Mouse (Mus musculus) heart, embryonic 11.5 days (tissue): ENCODE data around the gene Amz1. TPM values are rescaled to one million over a fixed set of nuclear protein-coding genes. Genes with fewer than 3 reads are reported as not detected.

Experiments used
- ATAC-seq: fragments of 200-750 bp; cut with Nextera tagmentation; replicated peaks from 2 replicates; pipeline ENCODE4 v1.8.0; 2017; ENCODE audit warnings: moderate library complexity; ENCODE audit not compliant: insufficient number of reproducible peaks, low FRiP score, low TSS enrichment
- H3K27ac ChIP-seq: fragments of 300-500 bp; sonication (generic); 2 replicates; pipeline ENCODE4 v1.5.1; 2014; ENCODE audit warnings: mild to moderate bottlenecking, low read depth, low read length
- H3K27me3 ChIP-seq: fragments of 300-500 bp; sonication (generic); 2 replicates; pipeline ENCODE4 v1.6.1; 2014; ENCODE audit warnings: mild to moderate bottlenecking, low read length, mixed read lengths; ENCODE audit not compliant: control insufficient read depth, insufficient read depth
- H3K36me3 ChIP-seq: fragments of 300-500 bp; sonication (generic); 2 replicates; pipeline ENCODE4 v1.6.1; 2014; ENCODE audit warnings: mild to moderate bottlenecking, low read length, moderate library complexity, mixed read lengths; ENCODE audit not compliant: control insufficient read depth, insufficient read depth
- H3K4me1 ChIP-seq: fragments of 300-500 bp; sonication (generic); 2 replicates; pipeline ENCODE4 v1.6.1; 2014; ENCODE audit warnings: low read length; ENCODE audit not compliant: control insufficient read depth, insufficient read depth
- H3K4me2 ChIP-seq: fragments of 300-500 bp; sonication (generic); 2 replicates; pipeline ENCODE4 v1.6.1; 2014; ENCODE audit warnings: mild to moderate bottlenecking, moderate library complexity
- H3K4me3 ChIP-seq: fragments of 300-500 bp; sonication (generic); 2 replicates; pipeline ENCODE4 v1.5.1; 2014; ENCODE audit warnings: low read depth, low read length
- H3K9ac ChIP-seq: fragments of 300-500 bp; sonication (generic); 2 replicates; pipeline ENCODE4 v1.6.1; 2014; ENCODE audit warnings: mild to moderate bottlenecking, low read depth, low read length, moderate library complexity
- H3K9me3 ChIP-seq: fragments of 300-500 bp; sonication (generic); replicated peaks from 2 replicates; pipeline ENCODE4 v1.6.1; 2016; ENCODE audit warnings: low read length; ENCODE audit not compliant: control insufficient read depth
- WGBS: fragments of 180-500 bp; shearing (Covaris S2); extraction: QIAGEN DNeasy Blood & Tissue Kit; methylation state at CpG from one replicate; pipeline ENCODE4 v1.1.7; 2014; ENCODE audit not compliant: insufficient replicate concordance; 5-methylcytosine and 5-hydroxymethylcytosine counted together
- polyA plus RNA-seq: library from polyadenylated mRNA; unstranded; fragments of >200 nt; fragmentation: Nextera tagmentation; extraction: Ambion mirVana; gene quantifications from 2 replicates; pipeline ENCODE4 v1.2.1, GENCODE M21; 2014

Amz1 gene
- polyA plus RNA-seq, 1 experiment from 2014 or later = 0.69 TPM

GRCm38 (mm10) chr5:140795176-140795575, 71.2 kb downstream of the Amz1 start:
- 6% methylated on average over 2 of the region's 2 CpGs for WGBS
- Histone ChIP-seq H3K36me3 (no peaks in the 10 kb centered on the region), H3K4me2 (no peak overlapping the region), H3K9ac (0 out of 2 replicates have a peak overlapping the region, but pooled peaks have one; percentile 34), H3K4me1 (peaks cover 62% of the 10 kb centered on the region), H3K27me3 (no peaks in the 10 kb centered on the region), H3K9me3 (no peaks in the 10 kb centered on the region), H3K4me3 (no peak overlapping the region), H3K27ac (peak overlapping the region; percentile 77)
- ATAC-seq = no peak

DNA sequence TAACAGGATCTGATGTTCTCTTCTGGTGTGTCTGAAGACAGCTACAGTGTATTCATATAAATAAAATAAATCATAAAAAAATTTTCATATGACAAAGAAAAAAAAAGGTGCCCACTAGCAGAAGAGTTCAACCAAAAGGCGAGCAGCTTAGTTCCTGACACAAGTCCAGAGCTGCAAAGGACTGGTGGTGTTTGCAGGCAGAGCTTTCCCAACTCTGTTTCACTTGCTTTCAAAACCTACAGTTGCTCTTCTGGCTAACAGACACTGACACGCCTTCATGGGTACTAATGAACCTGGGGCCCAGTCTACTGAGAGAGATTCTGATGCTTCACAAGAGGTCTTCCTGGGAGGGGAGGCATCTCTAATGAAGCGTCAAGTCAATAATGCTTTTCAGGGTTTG, 72.1 kb downstream of the Amz1 start:
- Histone ChIP-seq H3K4me2 (no peak overlapping the region), H3K36me3 (no peaks in the 10 kb centered on the region), H3K4me1 (peaks cover 57% of the 10 kb centered on the region), H3K27me3 (no peaks in the 10 kb centered on the region), H3K27ac (no peak overlapping the region), H3K4me3 (no peak overlapping the region), H3K9me3 (no peaks in the 10 kb centered on the region), H3K9ac (no peak overlapping the region)
- WGBS = 74% methylated on average over 3 of the region's 3 CpGs
- no peak for ATAC-seq

- peak overlapping the region; percentile 51 for H3K4me2 ChIP-seq
- H3K36me3 ChIP-seq = no peaks in the 10 kb centered on the region
- peak overlapping the region; percentile 66 for H3K27ac ChIP-seq
- peaks cover 43% of the 10 kb centered on the region for H3K4me1 ChIP-seq
- no peak overlapping the region for H3K4me3 ChIP-seq
- H3K9me3 ChIP-seq = no peaks in the 10 kb centered on the region
- H3K9ac ChIP-seq = peak overlapping the region; percentile 52; the same call in 1 of the 2 replicates
- no peak for ATAC-seq
- 47% methylated on average over 7 of the region's 7 CpGs for WGBS
- H3K27me3 ChIP-seq = no peaks in the 10 kb centered on the region
Measured at GRCm38 (mm10) chr5:140798158-140798557, 74.2 kb downstream of the Amz1 start.

GRCm38 (mm10) chr5:140798775-140799174, 74.8 kb downstream of the Amz1 start:
- H3K4me3 ChIP-seq = no peak overlapping the region
- no peak overlapping the region; the same call in 1 of the 2 replicates for H3K4me2 ChIP-seq
- no peaks in the 10 kb centered on the region for H3K9me3 ChIP-seq
- H3K27ac ChIP-seq = 0 out of 2 replicates have a peak overlapping the region, but pooled peaks have one; percentile 10
- H3K36me3 ChIP-seq = no peaks in the 10 kb centered on the region
- ATAC-seq = no peak
- H3K4me1 ChIP-seq = peaks cover 45% of the 10 kb centered on the region
- H3K9ac ChIP-seq = no peak overlapping the region
- WGBS = 38% methylated on average over 5 of the region's 5 CpGs
- H3K27me3 ChIP-seq = no peaks in the 10 kb centered on the region

DNA sequence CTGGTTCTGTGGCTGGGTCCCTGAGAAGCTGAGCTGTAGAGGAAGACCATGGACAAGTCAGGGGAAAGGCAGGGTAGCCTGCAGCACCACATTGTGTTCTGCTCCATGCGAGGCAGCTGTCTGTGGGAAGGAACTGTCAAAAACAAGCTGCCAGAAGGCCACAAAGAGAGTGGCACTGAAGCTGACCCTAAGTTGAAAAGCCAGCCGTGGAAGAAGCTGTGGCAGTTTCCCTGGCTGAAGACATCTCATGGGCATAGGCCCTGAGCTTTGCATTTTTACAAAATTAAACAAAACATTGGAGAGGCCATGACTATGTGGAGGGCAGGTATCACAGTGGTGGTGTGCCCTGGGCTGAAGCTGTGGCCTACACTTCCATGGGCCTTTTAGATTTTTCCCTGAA, 75.3 kb downstream of the Amz1 start:
- H3K4me1 ChIP-seq = peaks cover 45% of the 10 kb centered on the region
- no peak for ATAC-seq
- no peaks in the 10 kb centered on the region for H3K36me3 ChIP-seq
- H3K4me2 ChIP-seq = no peak overlapping the region
- 52% methylated on average over 2 of the region's 2 CpGs for WGBS
- H3K4me3 ChIP-seq = no peak overlapping the region
- no peaks in the 10 kb centered on the region for H3K9me3 ChIP-seq
- 0 out of 2 replicates have a peak overlapping the region, but pooled peaks have one; percentile 10 for H3K27ac ChIP-seq
- no peak overlapping the region for H3K9ac ChIP-seq
- H3K27me3 ChIP-seq = no peaks in the 10 kb centered on the region

DNA sequence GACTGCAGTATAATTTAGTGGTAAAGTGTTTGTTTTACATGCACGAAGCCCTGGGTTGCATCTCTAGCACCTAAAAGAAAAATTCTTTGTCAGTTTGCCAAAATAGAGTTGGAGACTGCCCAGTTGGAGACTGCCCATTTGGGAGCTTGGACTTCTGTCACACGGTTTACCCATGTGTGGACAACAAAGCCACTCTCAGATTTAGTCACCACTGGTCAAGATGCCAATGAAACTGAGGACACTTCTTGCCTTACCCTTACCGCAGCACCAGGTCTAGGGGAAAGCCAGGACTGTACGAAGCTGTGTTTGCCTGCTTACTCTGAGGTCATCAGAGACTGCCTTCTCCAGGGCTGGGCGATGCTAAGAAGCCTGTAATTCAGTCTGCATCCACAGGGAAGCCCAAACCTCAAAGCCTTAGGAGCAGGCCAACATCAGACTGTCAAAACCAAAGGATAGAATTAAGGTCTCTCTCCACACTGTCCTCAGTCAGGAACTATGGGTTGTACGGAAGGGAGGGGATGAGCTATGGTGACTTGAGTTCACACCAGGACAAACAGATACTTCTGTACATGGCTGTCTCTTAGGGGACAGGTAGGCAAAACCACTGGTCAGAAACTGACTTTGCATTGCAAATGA, 76.5 kb downstream of the Amz1 start:
- H3K4me3 ChIP-seq = no peak overlapping the region
- 83% methylated on average over 6 of the region's 6 CpGs for WGBS
- ATAC-seq = no peak
- H3K4me1 ChIP-seq = peaks cover 39% of the 10 kb centered on the region
- no peaks in the 10 kb centered on the region for H3K9me3 ChIP-seq
- no peaks in the 10 kb centered on the region for H3K27me3 ChIP-seq
- no peaks in the 10 kb centered on the region for H3K36me3 ChIP-seq
- no peak overlapping the region for H3K4me2 ChIP-seq
- no peak overlapping the region for H3K27ac ChIP-seq
- H3K9ac ChIP-seq = no peak overlapping the region

DNA sequence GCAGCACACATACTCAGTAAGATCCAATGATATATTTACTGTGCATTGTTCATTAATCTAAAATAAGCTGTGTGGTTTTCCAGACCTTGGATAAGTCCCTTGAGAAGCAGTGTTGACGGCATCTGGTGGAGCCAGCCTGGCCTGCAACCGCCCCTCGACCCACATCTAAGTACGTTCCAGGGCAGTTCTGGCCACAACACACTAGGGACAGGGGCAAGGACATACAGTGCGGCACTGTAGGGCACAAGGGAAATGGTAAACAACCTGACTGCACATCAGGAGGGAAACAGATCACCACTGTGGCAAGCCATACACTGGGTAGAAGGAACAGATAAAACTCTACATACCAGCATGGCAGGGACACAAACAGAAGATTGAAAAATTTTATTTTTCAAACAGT, 77.9 kb downstream of the Amz1 start:
- no peak overlapping the region for H3K4me2 ChIP-seq
- H3K4me1 ChIP-seq = peaks cover 40% of the 10 kb centered on the region
- WGBS = 79% methylated on average over 5 of the region's 5 CpGs
- H3K9me3 ChIP-seq = no peaks in the 10 kb centered on the region
- ATAC-seq = no peak
- no peaks in the 10 kb centered on the region for H3K27me3 ChIP-seq
- no peak overlapping the region for H3K9ac ChIP-seq
- H3K36me3 ChIP-seq = no peaks in the 10 kb centered on the region
- no peak overlapping the region for H3K27ac ChIP-seq
- no peak overlapping the region for H3K4me3 ChIP-seq

- no peak for ATAC-seq
- H3K27me3 ChIP-seq = no peaks in the 10 kb centered on the region
- H3K9me3 ChIP-seq = no peaks in the 10 kb centered on the region
- no peak overlapping the region for H3K4me3 ChIP-seq
- peaks cover 39% of the 10 kb centered on the region for H3K4me1 ChIP-seq
- no peak overlapping the region for H3K27ac ChIP-seq
- H3K4me2 ChIP-seq = no peak overlapping the region
- no peaks in the 10 kb centered on the region for H3K36me3 ChIP-seq
- 81% methylated on average over 2 of the region's 2 CpGs for whole genome bisulfite sequencing
- no peak overlapping the region for H3K9ac ChIP-seq
Measured at GRCm38 (mm10) chr5:140806252-140806651, 82.3 kb downstream of the Amz1 start.

GRCm38 (mm10) chr5:140806939-140807338, 83.0 kb downstream of the Amz1 start:
- WGBS = 44% methylated on average over 2 of the region's 2 CpGs
- H3K4me3 ChIP-seq = no peak overlapping the region
- H3K27ac ChIP-seq = no peak overlapping the region
- H3K4me2 ChIP-seq = no peak overlapping the region
- no peak overlapping the region for H3K9ac ChIP-seq
- H3K4me1 ChIP-seq = peaks cover 41% of the 10 kb centered on the region
- H3K9me3 ChIP-seq = no peaks in the 10 kb centered on the region
- no peaks in the 10 kb centered on the region for H3K27me3 ChIP-seq
- no peak for ATAC-seq
- H3K36me3 ChIP-seq = no peaks in the 10 kb centered on the region
